Mouse (Mus musculus) urinary bladder, adult 18-20 months (tissue): ENCODE data around the gene Rpa2.
"Not testable (repeated sequence)": the region's sequence is repeated elsewhere in the genome, so short reads cannot be mapped to it uniquely, and the experiment has no call there.

Experiments
- DNase-seq, 2 experiments: peaks; one replicate each; pipeline ENCODE4 v3.0.0; 2022; ENCODE audit warnings: low spot score in 2 of 2, mixed read lengths in 2 of 2

Gene Rpa2

DNA sequence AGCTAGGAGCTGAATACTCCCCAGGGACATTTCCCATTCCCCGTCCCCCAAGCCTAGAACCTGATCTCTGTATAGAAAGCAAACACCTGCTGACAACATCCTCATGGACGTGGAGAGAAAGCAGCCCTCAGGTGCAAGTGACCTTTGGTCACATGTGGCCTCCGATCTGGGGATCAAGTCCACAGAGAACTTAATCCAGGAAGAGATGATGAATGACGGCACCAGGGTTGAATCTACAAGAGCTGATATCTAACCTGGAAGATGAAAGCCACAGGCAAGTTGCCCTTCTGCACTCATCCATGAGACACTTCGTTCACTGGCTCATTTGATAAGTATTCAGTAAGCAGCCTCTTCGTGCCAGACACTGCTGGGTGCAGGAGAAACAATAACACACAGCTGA, 5.5 kb upstream of the Rpa2 start:
- no peak for DNase-seq

DNA sequence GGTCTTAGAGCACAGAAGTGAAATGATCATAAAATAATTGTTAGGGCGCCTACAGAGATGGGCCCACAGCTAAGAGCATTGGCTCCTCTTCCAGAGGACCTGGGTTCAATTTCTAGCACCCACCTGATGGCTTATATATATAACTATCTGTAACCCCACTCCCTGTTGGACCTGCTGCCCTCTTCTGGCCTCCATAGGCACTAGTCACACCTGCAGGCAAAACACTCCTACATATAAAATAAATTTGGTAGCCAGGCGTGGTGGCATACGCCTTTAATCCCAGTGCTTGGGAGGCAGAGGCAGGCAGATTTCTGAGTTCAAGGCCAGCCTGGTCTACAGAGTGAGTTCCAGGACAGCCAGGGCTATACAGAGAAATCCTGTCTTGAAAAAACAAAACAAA, 5.0 kb upstream of the Rpa2 start:
- not testable (repeated sequence) for DNase-seq

DNA sequence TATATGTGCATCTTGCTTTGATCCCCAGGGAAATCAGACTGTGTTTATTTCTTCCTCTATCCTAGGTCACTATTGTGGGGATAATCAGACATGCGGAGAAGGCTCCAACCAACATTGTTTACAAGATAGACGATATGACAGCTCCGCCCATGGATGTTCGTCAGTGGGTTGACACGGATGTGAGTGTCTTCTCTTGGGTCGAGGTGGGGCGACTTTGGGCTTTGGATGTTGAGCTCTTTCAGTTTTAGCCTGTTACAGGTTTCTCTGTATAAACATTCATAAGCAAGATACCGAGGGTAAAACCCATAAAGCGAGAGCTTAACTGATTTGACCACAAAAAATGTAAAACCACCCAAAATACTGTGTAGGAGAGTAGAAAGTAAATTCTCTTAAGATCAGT, 3.6 kb downstream of the Rpa2 start:
- no peak for DNase-seq

DNA sequence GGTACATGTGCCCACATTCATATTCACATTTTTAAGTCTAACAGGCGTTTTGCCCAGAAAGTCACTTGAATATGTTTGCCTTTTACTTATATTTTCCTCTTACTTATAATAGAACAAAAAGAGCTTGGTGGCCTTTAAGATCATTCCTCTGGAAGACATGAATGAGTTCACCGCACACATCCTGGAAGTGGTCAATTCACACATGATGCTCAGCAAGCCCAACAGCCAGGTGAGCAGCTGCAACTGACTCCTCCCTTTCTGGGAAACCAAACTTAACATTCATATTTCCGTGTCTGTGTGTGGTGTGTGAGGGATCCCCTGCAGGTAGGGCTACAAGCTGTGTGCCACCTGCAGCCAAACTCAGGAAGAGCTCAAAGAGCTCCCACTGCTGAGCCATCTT, 6.8 kb downstream of the Rpa2 start:
- no peak for DNase-seq

DNA sequence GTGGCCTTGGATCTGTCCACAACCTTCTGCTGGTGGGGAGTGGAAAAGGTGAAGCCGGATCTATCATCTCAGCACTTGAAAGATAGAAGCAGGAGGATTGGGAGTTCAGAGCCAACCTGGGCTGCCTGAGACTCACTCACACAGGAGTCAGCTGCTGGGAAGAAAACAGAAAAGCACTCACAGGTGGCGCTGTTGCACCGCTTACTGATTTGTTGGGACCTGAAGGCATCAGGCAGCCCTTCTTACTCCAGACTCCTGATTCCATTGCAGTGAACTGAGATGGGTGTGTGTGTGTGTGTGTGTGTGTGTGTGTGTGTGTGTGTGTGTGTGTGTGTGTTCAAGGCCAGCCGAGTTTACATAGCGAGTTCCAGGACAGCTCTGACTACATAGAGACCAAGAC, 8.6 kb downstream of the Rpa2 start:
- DNase-seq: peak; percentile 34 to 42

DNA sequence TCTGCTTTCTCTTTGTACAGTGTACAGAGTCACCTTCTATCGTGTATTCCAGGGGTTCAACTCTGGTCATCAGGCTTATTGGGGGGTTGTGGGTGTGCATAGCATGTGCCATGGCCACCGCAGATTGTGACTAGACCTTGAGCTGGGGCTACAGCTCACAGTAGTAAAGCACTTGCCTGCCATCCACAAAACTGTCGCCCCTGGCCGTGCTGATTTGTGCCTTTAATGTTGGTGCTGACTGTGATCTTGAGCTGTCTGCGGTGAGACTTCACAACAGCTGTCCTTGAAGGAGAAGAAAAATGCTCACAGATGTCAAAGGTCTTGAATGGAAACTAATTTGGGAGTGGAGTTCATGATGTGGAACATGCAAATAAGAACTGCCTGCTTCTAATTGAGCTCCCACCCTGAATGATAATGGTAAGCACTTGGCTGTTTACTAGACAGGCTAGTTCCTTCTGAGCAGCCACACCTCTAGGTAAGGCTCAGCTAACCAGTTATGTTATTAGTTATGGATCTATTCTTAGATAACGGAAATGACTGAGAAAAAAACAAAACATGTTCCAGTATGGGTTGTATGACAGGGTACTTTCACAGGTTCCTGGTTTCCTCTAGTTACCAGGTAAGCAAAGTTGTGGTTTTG, 10.6 kb downstream of the Rpa2 start:
- DNase-seq: no peak

DNA sequence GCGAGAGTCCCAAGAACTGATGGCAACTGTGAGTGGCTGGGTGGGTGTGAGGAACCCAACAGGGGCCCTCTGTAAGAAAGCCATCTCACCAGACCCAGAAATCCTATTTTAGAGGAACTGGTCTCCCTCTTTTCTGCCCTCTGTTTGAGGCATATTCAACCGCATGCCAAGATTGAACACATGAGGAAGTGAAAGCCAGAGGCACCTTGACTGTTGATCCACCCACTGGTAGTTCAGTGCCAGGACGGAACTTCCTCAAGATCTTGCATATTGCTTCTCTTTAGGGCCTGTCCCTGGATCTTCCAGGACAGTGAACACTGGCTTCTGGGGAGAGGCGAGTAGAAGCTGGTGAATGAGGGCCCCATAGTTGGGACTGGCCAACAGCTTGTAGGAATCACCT, 12.2 kb downstream of the Rpa2 start:
- DNase-seq: no peak

DNA sequence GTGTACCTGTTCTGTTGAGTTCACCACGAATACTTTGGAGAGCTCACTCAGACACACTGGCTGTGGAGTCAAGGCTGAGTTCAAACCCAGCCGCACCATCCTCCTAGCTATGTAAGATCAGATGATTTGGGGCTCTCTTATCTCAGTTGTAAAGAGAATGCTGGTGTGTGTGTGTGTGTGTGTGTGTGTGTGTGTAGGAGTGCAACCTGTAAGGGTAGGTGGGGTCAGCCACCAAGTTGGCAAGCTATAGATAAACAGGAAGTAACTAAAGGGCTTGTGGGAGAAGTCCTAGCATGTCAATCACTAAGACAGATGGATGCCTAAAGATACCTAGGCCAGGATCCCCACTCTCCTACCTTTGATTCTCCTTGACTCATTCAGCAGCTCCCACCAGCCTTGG, 15.6 kb downstream of the Rpa2 start:
- no peak for DNase-seq

DNA sequence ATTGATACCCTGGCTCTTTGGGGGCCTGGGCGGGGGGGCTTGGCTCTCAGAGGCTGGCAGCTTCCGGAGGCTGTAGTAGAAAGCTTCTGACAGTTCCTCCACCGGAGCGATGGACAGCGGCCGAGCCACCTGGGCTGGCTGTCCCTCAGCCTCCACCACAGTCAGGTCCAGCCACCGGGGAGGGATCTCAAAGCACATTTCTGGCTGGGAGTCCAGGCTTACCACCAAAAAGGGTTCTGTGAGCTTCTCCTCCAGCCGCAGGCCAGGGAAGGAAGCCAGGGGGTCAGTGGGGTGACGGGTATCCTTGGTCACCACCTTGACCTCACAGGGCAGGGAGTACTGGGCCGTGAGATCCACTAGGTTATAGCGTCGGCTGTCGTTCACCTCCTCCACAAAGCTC, 17.1 kb downstream of the Rpa2 start:
- no peak for DNase-seq

DNA sequence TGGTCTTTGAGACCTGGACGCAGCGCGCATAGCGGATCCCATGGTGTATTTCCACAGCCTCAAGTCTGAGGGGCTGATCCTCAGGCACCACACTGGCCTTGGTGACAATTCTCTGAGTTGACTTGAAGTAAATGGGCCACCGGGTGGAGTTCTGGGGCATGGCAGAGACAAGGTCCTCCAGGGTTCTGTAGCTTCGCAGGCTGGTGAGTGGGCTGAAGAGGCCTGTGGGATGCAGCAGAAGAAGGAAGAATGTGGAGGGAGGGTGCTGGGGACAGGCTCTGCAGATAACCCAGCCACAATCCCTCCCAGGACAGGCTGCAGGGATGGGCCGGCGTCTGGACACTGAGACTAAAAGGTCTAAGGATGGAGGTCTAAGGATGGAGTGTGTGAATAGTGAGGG, 21.6 kb downstream of the Rpa2 start:
- no peak for DNase-seq

DNA sequence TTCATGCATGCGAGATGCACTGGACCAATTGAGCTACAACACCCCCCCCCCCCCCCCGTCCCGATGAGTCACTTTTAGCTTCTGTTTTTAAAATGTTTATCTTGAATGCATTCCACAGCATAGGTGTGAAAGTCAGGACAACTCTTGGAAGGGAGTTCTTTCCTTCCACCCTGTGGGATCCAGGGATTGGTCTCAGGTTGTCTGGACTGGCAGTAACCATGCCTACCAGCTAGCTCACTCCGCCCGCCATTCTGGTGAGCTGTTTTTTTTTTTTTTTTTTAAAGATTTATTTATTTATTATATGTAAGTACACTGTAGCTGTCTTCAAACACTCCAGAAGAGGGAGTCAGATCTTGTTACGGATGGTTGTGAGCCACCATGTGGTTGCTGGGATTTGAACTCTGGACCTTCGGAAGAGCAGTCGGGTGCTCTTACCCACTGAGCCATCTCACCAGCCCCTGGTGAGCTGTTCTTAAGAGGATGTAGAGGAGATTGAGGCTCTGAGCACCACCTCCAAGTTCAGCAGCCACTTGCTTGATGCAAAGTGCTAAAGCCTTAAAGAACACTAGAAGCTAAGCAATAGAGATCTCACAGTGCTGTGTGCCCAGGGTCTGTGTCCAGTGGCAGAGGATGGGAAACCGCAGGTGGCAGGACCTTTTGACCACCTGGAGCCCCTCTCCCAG, 25.3 kb downstream of the Rpa2 start:
- not testable (repeated sequence) for DNase-seq

DNA sequence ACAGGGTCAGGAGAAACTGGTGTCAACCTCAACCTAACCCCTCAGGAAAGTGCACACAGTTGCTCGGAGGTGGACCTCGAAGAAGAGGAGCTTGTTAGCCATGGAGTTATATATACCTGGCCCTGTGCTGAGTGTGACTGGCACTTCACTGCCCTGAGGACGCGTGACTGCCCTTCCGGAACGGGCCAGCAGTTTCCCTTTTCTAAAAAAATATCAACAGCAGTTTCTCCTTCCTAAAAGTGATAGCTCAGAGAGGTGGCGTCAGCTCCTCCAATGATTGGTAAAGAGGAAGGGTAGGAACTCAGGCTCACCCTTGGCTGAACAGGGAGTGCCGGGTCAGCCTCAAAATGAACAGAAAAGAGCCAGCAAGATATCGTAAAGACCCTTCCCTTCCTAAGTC, 25.9 kb downstream of the Rpa2 start:
- DNase-seq: no peak

DNA sequence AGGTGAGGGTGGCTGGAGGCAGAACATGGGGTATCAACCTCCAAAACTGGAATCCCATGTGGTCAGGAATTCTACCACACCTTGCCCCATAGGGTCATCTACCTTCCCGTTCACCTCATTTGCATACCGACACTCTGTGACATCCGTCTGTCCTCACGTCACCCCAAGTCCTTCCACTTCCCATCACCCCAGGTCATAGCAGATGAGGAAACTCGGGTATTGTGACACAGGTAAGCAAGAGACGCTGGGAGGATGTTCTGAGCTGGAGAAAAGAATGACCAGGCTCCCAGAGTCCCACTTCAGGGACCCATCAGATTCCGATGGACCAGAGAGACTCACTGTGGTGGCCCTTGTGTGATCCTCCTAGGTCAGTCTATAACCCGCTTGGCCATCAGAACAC, 26.6 kb downstream of the Rpa2 start:
- DNase-seq: no peak

DNA sequence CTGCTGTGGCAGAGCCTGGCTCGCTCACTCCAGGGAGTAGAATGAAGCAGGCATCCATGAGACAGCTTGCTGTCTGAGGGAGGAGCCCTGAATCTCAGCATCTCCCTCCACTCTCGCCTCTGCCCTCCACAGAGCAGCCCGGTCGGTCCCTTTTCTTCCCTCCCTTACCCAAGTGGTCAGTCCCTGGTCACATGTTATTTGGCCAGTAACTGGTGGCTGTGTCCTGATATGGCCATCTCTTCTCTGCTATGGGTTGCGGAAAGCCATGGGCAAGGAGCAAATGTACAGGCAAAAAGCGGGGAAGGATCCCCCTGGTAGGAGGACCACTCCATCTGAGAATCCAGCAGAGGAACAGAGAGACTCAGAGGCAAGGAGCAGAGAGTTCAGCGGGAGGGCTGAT, 27.0 kb downstream of the Rpa2 start:
- DNase-seq: no peak

DNA sequence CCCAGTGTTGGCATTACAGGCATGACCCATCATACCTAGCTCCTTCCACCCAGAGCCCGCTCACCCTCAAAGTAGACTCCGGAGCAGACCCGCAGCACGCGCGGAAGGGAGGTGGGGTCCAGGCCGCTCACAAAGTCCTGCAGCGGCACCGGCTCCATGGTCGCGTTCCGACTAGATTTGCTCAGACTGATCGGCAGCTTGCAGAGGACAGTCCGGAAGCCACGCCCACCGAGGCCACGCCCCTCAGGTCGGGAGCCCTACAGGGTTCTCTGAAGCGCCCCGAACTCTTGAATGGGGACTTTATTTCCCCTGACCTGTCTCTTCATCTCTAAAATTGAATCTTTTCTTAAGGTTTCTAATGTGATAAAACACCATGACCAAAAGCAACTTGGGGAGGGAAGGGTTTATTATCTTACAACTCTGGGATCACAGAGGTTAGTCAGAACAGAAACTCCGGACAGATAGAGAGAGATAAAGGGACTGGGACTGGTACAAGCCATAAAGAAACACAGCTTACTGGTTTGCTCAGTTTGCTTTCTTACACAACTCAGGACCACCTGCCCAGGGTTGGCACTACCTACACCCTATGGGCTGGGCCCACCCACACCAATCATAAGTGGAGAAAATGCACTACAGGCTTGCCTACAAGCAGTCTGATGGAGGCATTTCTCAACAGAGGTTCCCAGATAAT, 28.2 kb downstream of the Rpa2 start, which contains the start of gene Themis2:
Gene Themis2 (minus strand): TSS at position 192 of the 691 bp plus-strand sequence.
- peak; percentile 46 to 60 for DNase-seq

DNA sequence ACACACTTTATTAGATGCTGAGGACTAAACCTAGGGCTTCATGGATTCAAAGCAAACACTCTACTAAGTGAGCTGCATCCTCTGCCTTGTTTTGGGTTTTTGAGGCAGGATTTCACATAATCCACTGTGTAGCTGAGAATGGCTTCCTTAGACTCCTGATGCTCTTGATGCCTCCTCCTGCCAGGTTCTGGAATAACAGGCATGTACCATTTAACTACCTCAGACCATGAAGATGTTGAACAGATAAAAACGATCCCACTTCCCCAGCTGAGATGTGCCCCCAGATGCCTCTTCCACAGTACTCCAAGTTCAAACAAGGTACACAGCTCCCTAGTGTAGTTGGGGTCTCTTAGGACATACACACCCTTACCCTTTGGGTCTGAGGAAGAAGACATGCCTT, 29.3 kb downstream of the Rpa2 start:
- DNase-seq: no peak

DNA sequence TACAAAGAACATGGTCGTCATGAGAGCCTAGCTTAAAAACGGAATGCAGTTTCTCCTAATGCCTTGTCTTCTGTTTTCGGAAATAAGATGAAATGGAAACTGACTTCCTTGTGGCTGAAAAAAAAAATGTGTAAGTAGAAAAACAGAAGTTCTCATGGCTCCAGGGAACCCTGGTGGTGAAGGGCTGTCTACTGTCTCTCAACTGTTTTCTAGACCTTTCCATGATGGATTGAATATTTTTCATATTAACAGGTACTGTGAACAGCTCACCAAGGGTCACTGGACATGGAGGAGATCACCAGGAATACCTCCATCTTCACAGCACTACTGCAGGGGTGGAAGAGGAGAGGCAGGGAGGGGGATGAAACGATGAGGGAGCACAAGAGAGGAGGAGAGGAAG, 29.9 kb downstream of the Rpa2 start:
- no peak for DNase-seq

DNA sequence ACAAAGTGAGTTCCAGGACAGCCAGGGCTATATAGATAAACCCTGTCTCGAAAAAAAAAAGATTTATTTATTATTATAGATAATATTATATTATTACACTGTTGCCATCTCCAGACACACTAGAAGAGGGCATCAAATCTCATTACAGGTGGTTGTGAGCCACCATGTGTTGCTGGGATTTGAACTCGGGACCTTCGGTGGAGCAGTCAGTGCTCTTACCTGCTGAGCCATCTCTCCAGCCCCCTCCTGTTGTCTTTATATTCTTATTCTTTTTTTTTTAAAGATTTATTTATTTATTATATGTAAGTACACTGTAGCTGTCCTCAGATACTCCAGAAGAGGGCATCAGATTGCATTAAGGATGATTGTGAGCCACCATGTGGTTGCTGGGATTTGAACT, 30.5 kb downstream of the Rpa2 start:
- not testable (repeated sequence) for DNase-seq

DNA sequence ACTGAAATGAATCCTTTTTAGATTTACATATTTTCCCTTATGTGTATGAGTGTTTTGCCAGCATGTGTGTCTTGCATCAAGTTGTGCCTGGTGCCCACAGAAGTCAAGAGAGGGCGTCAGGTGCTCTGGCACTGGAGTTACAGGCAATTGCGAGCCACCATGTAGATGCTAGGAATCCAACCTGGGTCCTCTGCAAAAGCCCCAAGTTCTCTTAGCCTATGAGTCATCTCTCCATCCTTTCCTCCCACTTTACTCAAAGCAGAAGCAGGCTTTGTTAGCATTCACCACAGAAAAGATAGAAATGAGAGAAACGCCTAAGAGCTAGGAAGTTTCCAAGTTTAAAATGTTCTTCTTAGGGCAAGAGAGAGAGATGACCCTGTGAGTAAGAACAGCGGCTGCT, 31.7 kb downstream of the Rpa2 start:
- DNase-seq: no peak

DNA sequence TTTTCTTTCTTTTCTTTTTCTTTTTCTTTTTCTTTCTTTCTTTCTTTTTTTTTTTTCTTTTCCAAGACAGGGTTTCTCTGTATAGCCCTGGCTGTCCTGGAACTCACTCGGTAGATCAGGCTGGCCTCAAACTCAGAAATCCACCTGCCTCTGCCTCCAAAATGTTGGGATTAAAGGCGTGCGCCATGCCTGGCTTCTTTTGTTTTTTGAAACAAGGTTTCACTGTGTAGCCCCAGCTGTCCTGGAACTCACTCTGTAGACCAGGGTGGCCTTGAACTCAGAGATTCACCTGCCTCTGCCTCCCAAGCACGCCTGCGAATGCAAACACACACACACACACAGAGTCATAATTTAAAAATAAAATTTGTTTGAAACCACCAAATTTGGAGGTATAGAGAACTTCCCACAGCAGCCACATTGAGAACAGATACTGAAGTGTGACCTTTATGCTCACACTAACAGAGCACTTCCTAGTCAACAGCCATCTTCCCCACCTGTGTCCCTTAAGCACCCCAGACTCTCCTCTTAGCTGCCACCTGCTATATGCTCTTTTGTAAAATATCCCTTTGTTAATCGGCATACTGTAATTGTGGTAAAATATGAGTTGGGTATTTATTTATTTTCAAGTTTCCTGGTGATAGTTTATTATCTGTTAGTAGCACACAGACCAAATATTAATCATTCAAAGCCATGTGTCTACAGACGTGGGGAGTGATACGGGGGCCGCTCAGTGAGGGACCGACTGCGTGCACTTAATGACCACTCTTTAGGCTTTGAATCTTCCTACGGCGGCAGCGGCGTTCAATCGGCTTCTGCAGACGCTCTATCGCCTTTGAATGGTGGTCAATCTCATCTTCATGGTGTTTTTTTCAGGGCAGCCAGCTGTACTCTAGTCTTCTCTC, 33.3 kb downstream of the Rpa2 start:
- DNase-seq: no peak

DNA sequence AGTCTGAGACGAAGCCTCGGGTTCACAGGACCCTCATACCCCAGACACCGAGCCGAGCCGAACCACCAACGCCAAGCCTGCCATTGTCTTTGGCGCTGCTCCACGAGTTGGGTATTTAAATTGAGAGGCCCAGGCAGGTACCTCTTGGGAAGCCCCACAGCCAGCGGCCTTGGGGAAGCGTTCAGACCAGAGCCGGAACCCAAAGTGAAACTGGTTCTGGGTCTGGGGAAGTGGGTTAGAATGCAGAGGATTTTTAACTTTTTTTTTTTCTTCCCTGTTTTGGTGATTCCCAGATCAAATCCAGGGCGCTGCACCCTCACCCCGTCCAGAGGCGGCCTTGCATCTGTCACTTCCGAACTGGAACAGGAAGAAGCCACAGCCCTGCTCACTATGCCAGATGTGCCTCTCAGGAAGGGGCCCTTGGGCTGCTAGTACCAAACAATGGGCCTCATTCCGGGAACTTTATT, 34.1 kb downstream of the Rpa2 start:
- no peak for DNase-seq

DNA sequence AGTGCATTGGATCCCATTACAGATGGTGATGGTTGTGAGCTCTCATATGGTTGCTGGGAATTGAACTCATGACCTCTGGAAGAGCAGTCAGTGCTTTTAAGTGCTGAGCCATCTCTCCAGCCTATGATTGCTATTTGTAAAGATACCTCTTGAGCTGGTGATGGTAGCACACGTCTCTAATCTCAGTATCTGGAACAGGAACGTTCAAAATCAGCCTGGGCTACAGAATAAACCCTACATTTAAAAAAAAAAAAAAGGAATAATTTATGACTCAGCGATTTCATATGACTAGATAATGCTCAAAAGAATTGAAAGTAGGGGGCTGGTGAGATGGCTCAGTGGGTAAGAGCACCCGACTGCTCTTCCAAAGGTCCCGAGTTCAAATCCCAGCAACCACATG, 35.1 kb downstream of the Rpa2 start:
- no peak for DNase-seq
